Mouse (Mus musculus) brain, embryonic 18.5 days (tissue): ENCODE results near the gene C2cd4b.
A peak's percentile ranks its signal among the peaks of the same experiment; 100 is the strongest.

ENCODE experiments used
- DNase-seq: peaks from one replicate; pipeline ENCODE4 v3.0.0-alpha.2; 2012; ENCODE audit warnings: low read depth, low spot score

C2cd4b gene

GRCm38 (mm10) chr9:67771293-67771692 lies 12.1 kb downstream of the C2cd4b start:
- no peak for DNase-seq

DNA sequence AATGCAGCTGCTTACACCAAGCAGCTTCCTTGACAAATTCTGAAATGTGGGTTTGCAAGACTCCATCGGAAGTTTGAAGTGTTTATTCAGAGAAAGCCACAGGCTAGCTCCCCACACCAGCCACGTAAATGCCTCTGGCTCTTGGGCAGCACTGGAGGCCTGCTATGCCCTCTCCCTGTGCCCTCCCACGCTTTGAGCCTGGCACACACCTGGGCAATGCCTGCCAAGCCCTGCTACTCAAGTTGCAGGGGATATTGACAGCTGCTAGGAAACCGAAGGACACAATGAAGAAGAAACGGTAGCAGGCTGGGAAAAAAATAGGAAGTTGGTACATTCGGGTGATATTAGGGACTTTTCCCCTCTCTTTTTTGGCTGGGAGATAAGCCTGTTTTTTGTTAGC lies 15.0 kb downstream of the C2cd4b start:
- no peak for DNase-seq

DNA sequence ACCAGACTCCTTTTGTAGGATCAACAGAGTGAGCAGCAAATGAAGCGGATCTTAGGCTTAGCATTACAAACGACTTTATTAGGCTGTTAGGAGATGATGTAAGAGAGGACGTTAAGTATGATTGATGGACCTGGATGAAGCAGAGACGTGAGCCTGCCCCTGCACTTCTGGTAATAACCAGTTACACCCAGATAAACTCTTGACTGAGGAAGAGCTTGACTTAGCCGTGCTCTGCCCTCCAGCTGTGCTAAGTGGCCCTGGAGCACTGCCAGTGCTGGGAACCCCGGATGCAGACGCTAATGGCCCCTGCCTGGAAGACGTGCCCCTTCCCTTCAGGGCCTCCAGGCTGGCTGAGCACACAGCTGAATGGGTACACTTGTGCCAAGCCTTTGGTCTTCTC lies 19.3 kb downstream of the C2cd4b start:
- no peak for DNase-seq

- DNase-seq = no peak
Observed at GRCm38 (mm10) chr9:67782786-67783185, 23.5 kb downstream of the C2cd4b start.

GRCm38 (mm10) chr9:67783464-67783863 lies 24.2 kb downstream of the C2cd4b start:
- DNase-seq = no peak

GRCm38 (mm10) chr9:67783925-67784324 lies 24.7 kb downstream of the C2cd4b start:
- no peak for DNase-seq

GRCm38 (mm10) chr9:67786311-67786710 lies 27.1 kb downstream of the C2cd4b start:
- DNase-seq = no peak

DNA sequence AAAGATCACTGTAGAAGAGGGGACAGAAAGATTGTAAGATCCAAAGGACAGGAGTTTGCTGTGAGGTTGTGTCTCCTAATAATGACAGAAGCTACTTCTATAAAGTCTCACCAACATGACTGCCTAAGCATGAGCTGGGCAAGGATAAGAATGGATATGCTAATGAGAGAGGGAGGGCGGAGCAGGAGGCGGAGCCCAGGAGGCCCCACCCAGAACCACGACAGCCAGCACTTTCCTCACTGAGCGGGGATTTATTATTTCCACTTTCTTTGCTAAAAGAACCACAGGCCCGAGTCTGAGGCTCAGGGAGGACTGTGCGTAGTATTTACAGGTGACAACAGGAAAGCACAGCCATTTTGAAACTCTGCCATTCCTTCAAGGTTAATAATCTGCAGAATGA lies 28.4 kb downstream of the C2cd4b start:
- DNase-seq = no peak

DNA sequence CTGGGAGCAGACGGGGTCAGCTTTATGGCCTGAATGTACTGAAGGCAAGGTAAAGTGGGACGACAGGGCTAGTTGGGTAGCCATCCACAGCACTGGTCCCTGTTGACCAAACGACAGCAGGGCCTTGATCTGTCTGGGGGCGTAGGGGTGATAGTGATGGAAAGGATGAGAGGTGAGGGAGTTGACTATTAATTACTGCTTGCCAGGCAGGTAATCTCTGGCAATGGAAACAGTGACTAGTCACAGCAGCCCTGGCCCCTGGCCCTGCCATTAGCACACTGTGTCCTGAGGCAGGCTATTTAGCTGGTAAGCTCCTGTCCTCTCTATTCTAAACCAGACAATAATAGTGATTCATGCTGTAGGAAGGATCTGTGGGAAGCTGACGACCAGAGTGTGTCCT lies 33.2 kb downstream of the C2cd4b start:
- DNase-seq = no peak

GRCm38 (mm10) chr9:67793501-67793900 lies 34.3 kb downstream of the C2cd4b start:
- no peak for DNase-seq

DNA sequence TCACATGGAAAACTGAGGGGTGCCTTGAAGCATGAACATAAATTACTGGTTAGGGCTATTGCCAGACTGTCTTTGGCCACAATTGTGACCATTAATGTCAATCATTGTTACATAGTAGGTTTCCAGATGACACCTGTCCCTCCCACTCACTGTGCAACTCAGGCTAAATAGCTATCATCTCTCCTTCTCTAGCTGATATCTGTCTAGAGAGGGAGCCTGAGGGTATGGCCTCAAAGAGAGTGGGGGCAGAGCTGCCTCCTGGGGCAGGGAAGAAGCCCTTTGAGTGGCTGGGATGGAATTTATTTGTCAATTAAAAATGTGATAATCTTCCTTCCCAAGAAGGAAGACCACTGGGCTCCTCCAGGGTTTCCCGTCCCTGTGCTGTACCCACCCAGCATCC lies 35.0 kb downstream of the C2cd4b start:
- DNase-seq = no peak

DNA sequence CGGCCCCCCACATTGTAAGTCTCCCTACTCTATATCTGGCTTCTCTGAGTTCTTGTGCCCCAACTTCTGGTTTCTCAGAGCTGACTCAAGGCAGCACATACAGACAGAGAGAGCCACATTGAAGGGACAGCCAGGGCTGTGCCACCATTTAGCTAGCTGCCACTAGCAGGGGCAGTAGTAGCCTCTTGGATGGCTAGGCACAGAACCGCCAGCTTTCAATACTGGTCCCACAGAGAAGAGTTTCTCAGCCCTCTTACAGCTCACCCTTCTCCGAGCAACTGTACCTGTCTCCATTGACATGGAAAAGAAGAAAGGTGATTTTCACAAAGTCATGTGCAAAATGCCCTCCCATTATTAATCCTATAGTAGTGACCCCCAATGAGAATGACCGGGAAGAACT lies 35.4 kb downstream of the C2cd4b start:
- no peak for DNase-seq

- DNase-seq = peak; percentile 43
Observed at GRCm38 (mm10) chr9:67795205-67795675, 36.0 kb downstream of the C2cd4b start.

GRCm38 (mm10) chr9:67799078-67799819 lies 40.0 kb downstream of the C2cd4b start:
- DNase-seq = no peak

GRCm38 (mm10) chr9:67802241-67802640 lies 43.0 kb downstream of the C2cd4b start:
- DNase-seq = no peak

DNA sequence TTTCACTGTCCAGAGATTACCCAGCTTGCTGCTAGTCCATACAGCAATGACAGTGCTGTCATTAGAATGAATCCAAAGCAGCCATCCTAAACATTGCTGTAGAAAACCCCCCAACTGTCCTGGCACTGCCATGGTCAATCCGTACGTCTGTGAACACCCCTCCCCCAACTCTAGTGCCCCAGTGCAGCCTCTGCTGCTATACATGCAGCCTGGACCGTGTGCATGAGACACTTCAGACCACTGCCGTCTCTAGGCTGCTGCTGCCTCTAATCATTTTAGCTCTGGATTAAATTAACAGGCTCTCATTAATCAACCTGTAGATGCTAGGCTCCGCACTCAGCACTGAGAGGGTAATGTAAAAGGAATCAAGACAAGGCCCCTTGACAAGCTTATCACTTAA lies 47.8 kb downstream of the C2cd4b start:
- no peak for DNase-seq

GRCm38 (mm10) chr9:67810527-67810926 lies 51.3 kb downstream of the C2cd4b start:
- no peak for DNase-seq
